Mouse (Mus musculus) hindbrain, embryonic 12.5 days (tissue): ENCODE data around the gene Patz1. TPM values are rescaled to one million over a fixed set of nuclear protein-coding genes. Genes with fewer than 3 reads are reported as not detected.

ENCODE experiments used
- ATAC-seq: fragments of 200-750 bp; cut with Nextera tagmentation; 2 replicates; pipeline ENCODE4 v1.8.0; 2017; ENCODE audit warnings: moderate TSS enrichment; ENCODE audit not compliant: low FRiP score
- H3K27ac ChIP-seq: fragments of 300-500 bp; sonication (generic); 2 replicates; pipeline ENCODE4 v1.5.1; 2016; ENCODE audit warnings: mild to moderate bottlenecking
- H3K27me3 ChIP-seq: fragments of 300-500 bp; sonication (generic); 2 replicates; pipeline ENCODE4 v1.6.1; 2016; ENCODE audit warnings: mild to moderate bottlenecking
- H3K36me3 ChIP-seq: fragments of 300-500 bp; sonication (generic); 2 replicates; pipeline ENCODE4 v1.6.1; 2016; ENCODE audit warnings: mild to moderate bottlenecking
- H3K4me1 ChIP-seq: fragments of 300-500 bp; sonication (generic); 2 replicates; pipeline ENCODE4 v1.6.1; 2016
- H3K4me2 ChIP-seq: fragments of 300-500 bp; sonication (generic); replicated peaks from 2 replicates; pipeline ENCODE4 v1.6.1; 2016; ENCODE audit warnings: mild to moderate bottlenecking
- H3K4me3 ChIP-seq: fragments of 300-500 bp; sonication (generic); 2 replicates; pipeline ENCODE4 v1.5.1; 2016; ENCODE audit warnings: mild to moderate bottlenecking
- H3K9ac ChIP-seq: fragments of 300-500 bp; sonication (generic); 2 replicates; pipeline ENCODE4 v1.6.1; 2016; ENCODE audit warnings: mild to moderate bottlenecking, moderate library complexity
- H3K9me3 ChIP-seq: fragments of 300-500 bp; sonication (generic); replicated peaks from 2 replicates; pipeline ENCODE4 v1.6.1; 2016; ENCODE audit warnings: mild to moderate bottlenecking
- WGBS: fragments of 180-500 bp; shearing (Covaris S2); methylation state at CpG from one replicate; pipeline ENCODE4 v1.1.7; 2016; 5-methylcytosine and 5-hydroxymethylcytosine counted together
- polyA plus RNA-seq: library from polyadenylated mRNA; unstranded; fragments of >200 nt; fragmentation: Nextera tagmentation; extraction: Ambion mirVana; gene quantifications from 2 replicates; pipeline ENCODE4 v1.2.1, GENCODE M21; 2016

The Patz1 gene
- 115 and 119 TPM in 2 replicates for polyA plus RNA-seq

- H3K27ac ChIP-seq = peak within 1 kb of the TSS; percentile 100
- under 1% methylated on average over 41 of the region's 41 CpGs for whole genome bisulfite sequencing
- H3K9me3 ChIP-seq = no peaks in the 10 kb centered on the region
- H3K36me3 ChIP-seq = no peaks in the 10 kb centered on the region
- peak within 1 kb of the TSS; percentile 99 for H3K4me2 ChIP-seq
- ATAC-seq = peak; percentile 41
- peak within 1 kb of the TSS; percentile 96 for H3K9ac ChIP-seq
- H3K27me3 ChIP-seq = no peaks in the 10 kb centered on the region
- peak within 1 kb of the TSS; percentile 92 for H3K4me3 ChIP-seq
- peaks cover 24% of the 10 kb centered on the region for H3K4me1 ChIP-seq
Measured at GRCm38 (mm10) chr11:3288521-3289301, at the start of gene Patz1. Gene Patz1 (plus strand): TSS chr11:3288874.

- ATAC-seq = no peak
- no peaks in the 10 kb centered on the region for H3K27me3 ChIP-seq
Measured at GRCm38 (mm10) chr11:3242395-3242794, 46.3 kb upstream of the Patz1 start.

GRCm38 (mm10) chr11:3243771-3244170 is 44.9 kb upstream of the Patz1 start:
- WGBS = 79% methylated on average over 4 of the region's 4 CpGs
- Histone ChIP-seq H3K27ac (no peak overlapping the region), H3K36me3 (peaks cover 88% of the 10 kb centered on the region), H3K27me3 (no peaks in the 10 kb centered on the region), H3K4me2 (no peak overlapping the region), H3K9ac (no peak overlapping the region), H3K4me1 (no peaks in the 10 kb centered on the region), H3K4me3 (no peak overlapping the region), H3K9me3 (0 out of 2 replicates have a peak, but pooled peaks cover 4% of the 10 kb centered on the region)
- no peak for ATAC-seq

More at GRCm38 (mm10) chr11:3242395-3242794, 46.3 kb upstream of the Patz1 start:
- 95% methylated on average over 7 of the region's 7 CpGs for WGBS
- H3K27ac ChIP-seq = no peak overlapping the region
- no peak overlapping the region for H3K4me2 ChIP-seq
- 0 out of 2 replicates have a peak, but pooled peaks cover 4% of the 10 kb centered on the region for H3K9me3 ChIP-seq
- H3K4me3 ChIP-seq = no peak overlapping the region
- peaks cover 86% of the 10 kb centered on the region for H3K36me3 ChIP-seq
- no peak overlapping the region for H3K9ac ChIP-seq
- no peaks in the 10 kb centered on the region for H3K4me1 ChIP-seq

- 96% methylated on average over 2 of the region's 2 CpGs for WGBS
- Histone ChIP-seq H3K4me3 (no peak overlapping the region), H3K4me2 (no peak overlapping the region), H3K9ac (no peak overlapping the region), H3K27ac (no peak overlapping the region), H3K9me3 (no peaks in the 10 kb centered on the region), H3K4me1 (no peaks in the 10 kb centered on the region), H3K27me3 (no peaks in the 10 kb centered on the region), H3K36me3 (peaks cover 91% of the 10 kb centered on the region)
- ATAC-seq = no peak
Measured at GRCm38 (mm10) chr11:3247387-3247786, 41.3 kb upstream of the Patz1 start.

GRCm38 (mm10) chr11:3259537-3259936 is 29.1 kb upstream of the Patz1 start:
- peaks cover 78% of the 10 kb centered on the region for H3K36me3 ChIP-seq
- no peak for ATAC-seq
- WGBS = 100% methylated on average over 1 of the region's 1 CpGs

GRCm38 (mm10) chr11:3265291-3266078 is 23.2 kb upstream of the Patz1 start:
- Histone ChIP-seq H3K27me3 (no peaks in the 10 kb centered on the region), H3K27ac (peak overlapping the region; percentile 96), H3K9ac (peak overlapping the region; percentile 98), H3K4me3 (peak overlapping the region; percentile 93), H3K36me3 (peaks cover 35% of the 10 kb centered on the region), H3K4me1 (peaks cover 29% of the 10 kb centered on the region), H3K4me2 (peak overlapping the region; percentile 78), H3K9me3 (no peaks in the 10 kb centered on the region)
- 1% methylated on average over 26 of the region's 26 CpGs for WGBS
- ATAC-seq = peak; percentile 15

More at GRCm38 (mm10) chr11:3259537-3259936, 29.1 kb upstream of the Patz1 start:
- no peak overlapping the region for H3K4me3 ChIP-seq
- no peaks in the 10 kb centered on the region for H3K9me3 ChIP-seq
- H3K9ac ChIP-seq = no peak overlapping the region
- peaks cover 16% of the 10 kb centered on the region for H3K4me1 ChIP-seq
- no peaks in the 10 kb centered on the region for H3K27me3 ChIP-seq
- no peak overlapping the region for H3K27ac ChIP-seq
- H3K4me2 ChIP-seq = no peak overlapping the region

GRCm38 (mm10) chr11:3266079-3266685 is 22.5 kb upstream of the Patz1 start, which contains the start of gene Drg1:
Gene Drg1 (minus strand): TSS chr11:3266415.
- H3K4me2 ChIP-seq = peak within 1 kb of the TSS; percentile 78
- no peaks in the 10 kb centered on the region for H3K9me3 ChIP-seq
- H3K4me1 ChIP-seq = peaks cover 29% of the 10 kb centered on the region
- peak within 1 kb of the TSS; percentile 96 for H3K27ac ChIP-seq
- ATAC-seq = peak; percentile 99
- WGBS = under 1% methylated on average over 61 of the region's 72 CpGs
- peaks cover 28% of the 10 kb centered on the region for H3K36me3 ChIP-seq
- H3K9ac ChIP-seq = peak within 1 kb of the TSS; percentile 98
- peak within 1 kb of the TSS; percentile 93 for H3K4me3 ChIP-seq
- H3K27me3 ChIP-seq = no peaks in the 10 kb centered on the region

- Histone ChIP-seq H3K4me3 (peak overlapping the region; percentile 93), H3K4me2 (peak overlapping the region; percentile 78), H3K9ac (peak overlapping the region; percentile 98), H3K4me1 (peaks cover 29% of the 10 kb centered on the region), H3K27ac (peak overlapping the region; percentile 96), H3K9me3 (no peaks in the 10 kb centered on the region), H3K36me3 (peaks cover 18% of the 10 kb centered on the region), H3K27me3 (no peaks in the 10 kb centered on the region)
- no peak; the same call in 1 of the 2 replicates for ATAC-seq
- 59% methylated on average over 7 of the region's 7 CpGs for WGBS
Measured at GRCm38 (mm10) chr11:3267133-3267532, 21.5 kb upstream of the Patz1 start.

- H3K9ac ChIP-seq = no peak overlapping the region
- no peak overlapping the region for H3K27ac ChIP-seq
- no peak overlapping the region for H3K4me2 ChIP-seq
- no peak for ATAC-seq
- WGBS = 48% methylated on average over 4 of the region's 4 CpGs
- H3K4me3 ChIP-seq = no peak overlapping the region
- peaks cover 15% of the 10 kb centered on the region for H3K4me1 ChIP-seq
- H3K36me3 ChIP-seq = 0 out of 2 replicates have a peak, but pooled peaks cover under 1% of the 10 kb centered on the region
- no peaks in the 10 kb centered on the region for H3K9me3 ChIP-seq
- H3K27me3 ChIP-seq = no peaks in the 10 kb centered on the region
Measured at GRCm38 (mm10) chr11:3269241-3269640, 19.4 kb upstream of the Patz1 start.

- no peaks in the 10 kb centered on the region for H3K27me3 ChIP-seq
- no peaks in the 10 kb centered on the region for H3K4me1 ChIP-seq
- no peak overlapping the region for H3K4me2 ChIP-seq
- peaks cover 5% of the 10 kb centered on the region for H3K9me3 ChIP-seq
- WGBS = 59% methylated on average over 5 of the region's 5 CpGs
- ATAC-seq = no peak
- no peaks in the 10 kb centered on the region for H3K36me3 ChIP-seq
- no peak overlapping the region for H3K27ac ChIP-seq
- H3K4me3 ChIP-seq = no peak overlapping the region
- H3K9ac ChIP-seq = no peak overlapping the region
Measured at GRCm38 (mm10) chr11:3278351-3278750, 10.3 kb upstream of the Patz1 start.

GRCm38 (mm10) chr11:3279729-3280128 is 8.9 kb upstream of the Patz1 start:
- H3K27me3 ChIP-seq = no peaks in the 10 kb centered on the region
- no peaks in the 10 kb centered on the region for H3K36me3 ChIP-seq
- no peak overlapping the region for H3K4me3 ChIP-seq
- ATAC-seq = no peak
- WGBS = 82% methylated on average over 2 of the region's 2 CpGs
- no peak overlapping the region for H3K4me2 ChIP-seq
- H3K9ac ChIP-seq = no peak overlapping the region
- no peak overlapping the region for H3K27ac ChIP-seq
- peaks cover 5% of the 10 kb centered on the region for H3K9me3 ChIP-seq
- H3K4me1 ChIP-seq = no peaks in the 10 kb centered on the region

- peaks cover 8% of the 10 kb centered on the region for H3K4me1 ChIP-seq
- no peaks in the 10 kb centered on the region for H3K27me3 ChIP-seq
- 80% methylated on average over 6 of the region's 6 CpGs for WGBS
- H3K9me3 ChIP-seq = peaks cover 5% of the 10 kb centered on the region
- no peak overlapping the region for H3K4me3 ChIP-seq
- ATAC-seq = no peak
- no peaks in the 10 kb centered on the region for H3K36me3 ChIP-seq
- H3K9ac ChIP-seq = no peak overlapping the region
- no peak overlapping the region for H3K4me2 ChIP-seq
- H3K27ac ChIP-seq = no peak overlapping the region
Measured at GRCm38 (mm10) chr11:3282887-3283286, 5.8 kb upstream of the Patz1 start.
